Mouse (Mus musculus) limb, embryonic 11.5 days (tissue): Measurements from ENCODE around the gene Laptm4a. TPM values are rescaled to one million over a fixed set of nuclear protein-coding genes. Genes with fewer than 3 reads are reported as not detected.
A peak's percentile ranks its signal among the peaks of the same experiment; 100 is the strongest.

Experiments
- ATAC-seq: fragments of 200-750 bp; cut with Nextera tagmentation; 2 replicates; pipeline ENCODE4 v1.8.0; 2017; ENCODE audit warnings: low read depth; ENCODE audit not compliant: insufficient number of reproducible peaks, low FRiP score, low TSS enrichment
- DNase-seq: peaks from one replicate; pipeline ENCODE4 v3.0.0-alpha.2; 2015; ENCODE audit warnings: low spot score
- H3K27ac ChIP-seq: fragments of 300-500 bp; sonication (generic); replicated peaks from 2 replicates; pipeline ENCODE4 v1.5.1; 2014; ENCODE audit warnings: low read depth, mild to moderate bottlenecking, low read length
- H3K27me3 ChIP-seq: fragments of 300-500 bp; sonication (generic); 2 replicates; pipeline ENCODE4 v1.6.1; 2014; ENCODE audit warnings: mild to moderate bottlenecking, low read length, mixed read lengths; ENCODE audit not compliant: control insufficient read depth, insufficient read depth
- H3K36me3 ChIP-seq: fragments of 300-500 bp; sonication (generic); 2 replicates; pipeline ENCODE4 v1.6.1; 2014; ENCODE audit warnings: mild to moderate bottlenecking, low read length, moderate library complexity, mixed read lengths; ENCODE audit not compliant: control insufficient read depth, insufficient read depth
- H3K4me1 ChIP-seq: fragments of 300-500 bp; sonication (generic); 2 replicates; pipeline ENCODE4 v1.6.1; 2014; ENCODE audit warnings: low read length, mixed read lengths; ENCODE audit not compliant: control insufficient read depth, insufficient read depth
- H3K4me2 ChIP-seq: fragments of 300-500 bp; sonication (generic); 2 replicates; pipeline ENCODE4 v1.6.1; 2014; ENCODE audit warnings: low read depth, mild to moderate bottlenecking, moderate library complexity; ENCODE audit not compliant: severe bottlenecking
- H3K4me3 ChIP-seq: fragments of 300-500 bp; sonication (generic); 2 replicates; pipeline ENCODE4 v1.5.1; 2014; ENCODE audit warnings: low read depth, low read length
- H3K9ac ChIP-seq: fragments of 300-500 bp; sonication (generic); 2 replicates; pipeline ENCODE4 v1.6.1; 2014; ENCODE audit warnings: mild to moderate bottlenecking, low read length
- H3K9me3 ChIP-seq: fragments of 300-500 bp; sonication (generic); 2 replicates; pipeline ENCODE4 v1.6.1; 2016; ENCODE audit warnings: low read length; ENCODE audit not compliant: control insufficient read depth
- WGBS: fragments of 180-500 bp; shearing (Covaris S2); extraction: QIAGEN DNeasy Blood & Tissue Kit; methylation state at CpG from one replicate; pipeline ENCODE4 v1.1.7; 2014; 5-methylcytosine and 5-hydroxymethylcytosine counted together
- polyA plus RNA-seq: library from polyadenylated mRNA; unstranded; fragments of >200 nt; fragmentation: Nextera tagmentation; extraction: Ambion mirVana; gene quantifications from 2 replicates; pipeline ENCODE4 v1.2.1, GENCODE M21; 2014

The Laptm4a gene
- polyA plus RNA-seq, 1 experiment from 2014 or later: 202 TPM

- no peaks in the 10 kb centered on the region for H3K36me3 ChIP-seq
- no peak for DNase-seq
- 44% methylated on average over 10 of the region's 10 CpGs for WGBS
- ATAC-seq: no peak
- no peak overlapping the region for H3K4me3 ChIP-seq
- no peak overlapping the region for H3K9ac ChIP-seq
- H3K27ac ChIP-seq: no peak overlapping the region
- 0 out of 2 replicates have a peak, but pooled peaks cover 3% of the 10 kb centered on the region for H3K27me3 ChIP-seq
- H3K4me2 ChIP-seq: no peak overlapping the region
- no peaks in the 10 kb centered on the region for H3K9me3 ChIP-seq
- peaks cover 11% of the 10 kb centered on the region for H3K4me1 ChIP-seq
These were observed 31.7 kb downstream of the Laptm4a start for GRCm38 (mm10) chr12:8953136-8953535.

GRCm38 (mm10) chr12:8954161-8954561, 32.7 kb downstream of the Laptm4a start:
- Histone ChIP-seq H3K4me3 (no peak overlapping the region), H3K36me3 (no peaks in the 10 kb centered on the region), H3K4me1 (peaks cover 9% of the 10 kb centered on the region), H3K9me3 (no peaks in the 10 kb centered on the region), H3K9ac (no peak overlapping the region), H3K27ac (0 out of 2 replicates have a peak overlapping the region, but pooled peaks have one; percentile 5), H3K4me2 (no peak overlapping the region; the same call in 1 of the 2 replicates), H3K27me3 (0 out of 2 replicates have a peak, but pooled peaks cover 3% of the 10 kb centered on the region)
- no peak for ATAC-seq
- no peak for DNase-seq
- 60% methylated on average over 9 of the region's 9 CpGs for WGBS

GRCm38 (mm10) chr12:8961607-8962316, 40.3 kb downstream of the Laptm4a start:
- Histone ChIP-seq H3K27ac (no peak overlapping the region), H3K4me1 (peaks cover 5% of the 10 kb centered on the region; the same call in 1 of the 2 replicates), H3K9me3 (no peaks in the 10 kb centered on the region), H3K4me2 (no peak overlapping the region), H3K36me3 (no peaks in the 10 kb centered on the region), H3K27me3 (no peaks in the 10 kb centered on the region), H3K4me3 (no peak overlapping the region), H3K9ac (no peak overlapping the region)
- DNase-seq (no peak), ATAC-seq (no peak)
- 51% methylated on average over 9 of the region's 9 CpGs for WGBS

GRCm38 (mm10) chr12:8969828-8970227, 48.4 kb downstream of the Laptm4a start:
- Histone ChIP-seq H3K36me3 (no peaks in the 10 kb centered on the region), H3K9ac (no peak overlapping the region), H3K4me2 (no peak overlapping the region), H3K4me3 (no peak overlapping the region), H3K9me3 (no peaks in the 10 kb centered on the region), H3K27me3 (no peaks in the 10 kb centered on the region), H3K27ac (no peak overlapping the region), H3K4me1 (peaks cover 3% of the 10 kb centered on the region; the same call in 1 of the 2 replicates)
- WGBS: 13% methylated on average over 9 of the region's 9 CpGs
- peak; percentile 66 for DNase-seq
- ATAC-seq: peak; percentile 87

- DNase-seq: peak; percentile 85
- H3K27ac ChIP-seq: no peak within 1 kb of the TSS
- WGBS: under 1% methylated on average over 45 of the region's 45 CpGs
- peaks cover 3% of the 10 kb centered on the region; the same call in 1 of the 2 replicates for H3K4me1 ChIP-seq
- peak within 1 kb of the TSS; percentile 80 for H3K4me2 ChIP-seq
- ATAC-seq: no peak
- no peaks in the 10 kb centered on the region for H3K9me3 ChIP-seq
- peak within 1 kb of the TSS; percentile 58 for H3K9ac ChIP-seq
- H3K4me3 ChIP-seq: peak within 1 kb of the TSS; percentile 57
- H3K27me3 ChIP-seq: no peaks in the 10 kb centered on the region
- no peaks in the 10 kb centered on the region for H3K36me3 ChIP-seq
These were observed 52.5 kb downstream of the Laptm4a start, which contains the start of gene Wdr35 for GRCm38 (mm10) chr12:8973820-8974465. Wdr35 (plus strand) TSS chr12:8973892.

GRCm38 (mm10) chr12:8975076-8975475, 53.6 kb downstream of the Laptm4a start:
- no peak overlapping the region for H3K9ac ChIP-seq
- H3K27me3 ChIP-seq: no peaks in the 10 kb centered on the region
- H3K36me3 ChIP-seq: no peaks in the 10 kb centered on the region
- ATAC-seq (no peak), DNase-seq (no peak)
- no peak overlapping the region for H3K4me2 ChIP-seq
- WGBS: 90% methylated on average over 3 of the region's 3 CpGs
- H3K9me3 ChIP-seq: no peaks in the 10 kb centered on the region
- no peak overlapping the region for H3K4me3 ChIP-seq
- no peaks in the 10 kb centered on the region for H3K4me1 ChIP-seq
- no peak overlapping the region for H3K27ac ChIP-seq

Other genes starting within 250 kb of the Laptm4a start
- gene Pum2, start 247.5 kb upstream of the Laptm4a start, polyA plus RNA-seq: 73.6 and 73.7 TPM in 2 replicates
- gene Sdc1, start 150.3 kb upstream of the Laptm4a start, polyA plus RNA-seq: 219 and 223 TPM in 2 replicates
- gene Matn3, start 26.3 kb downstream of the Laptm4a start, polyA plus RNA-seq: 3.8 and 5.0 TPM in 2 replicates
- 27.3 and 31.1 TPM in 2 replicates for gene Wdr35, start 52.2 kb downstream of the Laptm4a start, polyA plus RNA-seq
- 15.4 and 17.1 TPM in 2 replicates for gene Ttc32, start 108.3 kb downstream of the Laptm4a start, polyA plus RNA-seq